Mouse (Mus musculus): Measurements from ENCODE around the gene Hils1.

- TF ChIP-seq POLR2A (IDR thresholded peaks at IDR 0.05; ENCODE audit: low read depth, low read length): no peak
- no peak for TF ChIP-seq CTCF (IDR thresholded peaks at IDR 0.05; ENCODE audit: extremely low read depth, insufficient read length, insufficient replicate concordance, low read depth, low read length)
Observed at GRCm38 (mm10) chr11:95002705-95003104, 35.3 kb downstream of the Hils1 start.

All from small intestine, adult 2 months (tissue).